Mouse (Mus musculus) embryonic fibroblast, embryonic 13.5 days (primary cell): ENCODE measurements around the gene Olfr68.
"Not testable (repeated sequence)": the region's sequence is repeated elsewhere in the genome, so short reads cannot be mapped to it uniquely, and the experiment has no call there.

Source experiments
- CTCF ChIP-seq: IDR thresholded peaks from 2 replicates; pipeline ENCODE4 v1.5.1; 2011; ENCODE audit warnings: mild to moderate bottlenecking, control low read depth, low read length, moderate library complexity, borderline replicate concordance; ENCODE audit not compliant: insufficient read depth
- POLR2A ChIP-seq: IDR thresholded peaks from 2 replicates; pipeline ENCODE4 v1.6.1; 2011; ENCODE audit warnings: low read depth, mild to moderate bottlenecking, control low read depth, low read length, moderate library complexity

- not testable (repeated sequence) for TF ChIP-seq CTCF, POLR2A
Measured at GRCm38 (mm10) chr7:103813152-103813551, 33.7 kb upstream of the Olfr68 start.
